ENCODE assay signal across 9 mouse cellular contexts in the genomic region with DNA sequence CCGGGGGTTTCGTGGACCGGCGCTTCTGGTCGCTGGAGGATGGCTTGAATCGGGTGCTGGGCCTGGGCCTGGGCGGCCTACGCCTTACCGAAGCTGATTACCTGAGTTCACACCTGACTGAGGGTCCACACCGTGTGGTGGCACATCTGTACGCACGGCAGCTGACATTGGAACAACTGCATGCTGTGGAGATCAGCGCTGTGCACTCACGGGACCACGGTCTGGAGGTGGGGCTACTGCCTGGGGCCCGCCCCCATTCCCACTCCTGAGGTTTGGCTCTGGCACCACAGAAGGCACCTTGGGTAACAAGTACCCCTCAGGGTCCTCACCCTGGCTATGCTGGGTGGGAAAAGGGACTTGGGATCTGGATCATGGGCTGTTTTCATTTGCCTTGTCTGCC. TPM values are rescaled to one million over a fixed set of nuclear protein-coding genes. Genes with fewer than 3 reads are reported as not detected.
DNase-seq lines count a peak whose midpoint lies in the region; ATAC-seq and TF ChIP-seq lines count a peak whose summit lies in the region.
"Had no signal": no experiment of that assay in that cellular context is flagged by ENCODE, and none has a peak within 500 bp of the region (broad histone marks: within the 10 kb centered on the region; RNA-seq: fewer than 3 reads in every experiment).

No protein-coding gene starts in this region.

- peak overlapping the region; percentile 72 for H3K4me3 ChIP-seq in heart, embryonic 11.5 days (ENCODE audit: low read depth, low read length)
- peak overlapping the region; percentile 80 to 82 for H3K4me3 ChIP-seq in MEL (ENCODE audit: control insufficient read depth in 1 of 2, insufficient read depth in 1 of 2, low read depth in 2 of 2, low read length in 2 of 2)
- H3K4me3 ChIP-seq in embryonic fibroblast, embryonic 13.5 days (ENCODE audit: insufficient read depth, low read length), result peak overlapping the region; percentile 71
- peak overlapping the region; percentile 84 for H3K4me3 ChIP-seq in hindbrain, embryonic 14.5 days (replicated peaks; ENCODE audit: low read length)
- H3K4me3 ChIP-seq in limb, embryonic 14.5 days (replicated peaks; ENCODE audit: low read length), result peak overlapping the region; percentile 82
- peak overlapping the region; percentile 84 for H3K4me3 ChIP-seq in midbrain, embryonic 13.5 days (replicated peaks)

- peaks cover 7% of the 10 kb centered on the region for H3K4me1 ChIP-seq in heart, embryonic 11.5 days (ENCODE audit: control insufficient read depth, insufficient read depth, low read length)
- 0 out of 4 replicates have a peak, but pooled peaks cover 0 to 5% of the 10 kb centered on the region in 2 experiments for H3K4me1 ChIP-seq in MEL (ENCODE audit: control insufficient read depth in 1 of 2, insufficient read depth in 2 of 2, low read length in 2 of 2)
- H3K4me1 ChIP-seq in embryonic fibroblast, embryonic 13.5 days (ENCODE audit: control insufficient read depth, insufficient read depth, low read length), result no peaks in the 10 kb centered on the region
- H3K4me1 ChIP-seq in hindbrain, embryonic 14.5 days (replicated peaks; ENCODE audit: control insufficient read depth, insufficient read depth, low read length), result peaks cover 16% of the 10 kb centered on the region
- H3K4me1 ChIP-seq in limb, embryonic 14.5 days (ENCODE audit: control insufficient read depth, insufficient read depth, low read length), result 0 out of 2 replicates have a peak, but pooled peaks cover 5% of the 10 kb centered on the region
- H3K4me1 ChIP-seq in midbrain, embryonic 13.5 days (replicated peaks), result peaks cover 19% of the 10 kb centered on the region

- peak overlapping the region; percentile 83 for H3K4me2 ChIP-seq in heart, embryonic 11.5 days
- peak overlapping the region; percentile 97 for H3K4me2 ChIP-seq in hindbrain, embryonic 14.5 days (replicated peaks)
- H3K4me2 ChIP-seq in limb, embryonic 14.5 days (replicated peaks; ENCODE audit: low read depth, low read length, severe bottlenecking), result peak overlapping the region; percentile 75
- peak overlapping the region; percentile 98 for H3K4me2 ChIP-seq in midbrain, embryonic 13.5 days (replicated peaks)

- WGBS in heart, embryonic 11.5 days (ENCODE audit: insufficient replicate concordance), result 1% methylated on average over 16 of the region's 16 CpGs
- under 1% methylated on average over 16 of the region's 16 CpGs for WGBS in hindbrain, embryonic 14.5 days
- WGBS in limb, embryonic 14.5 days, result 2% methylated on average over 14 of the region's 16 CpGs
- WGBS in midbrain, embryonic 13.5 days, result 2% methylated on average over 16 of the region's 16 CpGs

- no peak for DNase-seq in heart, postnatal 36 days
- DNase-seq in MEL (ENCODE audit: low read depth, low spot score), result peak; percentile 51
- DNase-seq in hindbrain, embryonic 14.5 days (ENCODE audit: low spot score), result peak; percentile 57
- no peak for DNase-seq in limb, embryonic 14.5 days (ENCODE audit: low spot score)
- no peak for DNase-seq in urinary bladder, adult 2 months (ENCODE audit: low spot score)

- no peak for TF ChIP-seq EP300 in MEL (IDR thresholded peaks at IDR 0.05; ENCODE audit: low read depth in 1 of 2, low read length in 2 of 2)

- TF ChIP-seq CTCF in MEL (IDR thresholded peaks at IDR 0.05 in 2 of 3, conservative IDR thresholded peaks at IDR 0.05 in 1 of 3; ENCODE audit: control insufficient read depth in 1 of 3, insufficient read depth in 1 of 3, low read depth in 2 of 3, low read length in 3 of 3, poor library complexity in 1 of 3, severe bottlenecking in 1 of 3), result no peak
- TF ChIP-seq CTCF in embryonic fibroblast, embryonic 13.5 days (IDR thresholded peaks at IDR 0.05; ENCODE audit: borderline replicate concordance, insufficient read depth, low read length), result no peak

- peak overlapping the region; percentile 82 for H3K9ac ChIP-seq in heart, embryonic 11.5 days (ENCODE audit: low read depth, low read length)
- H3K9ac ChIP-seq in MEL (ENCODE audit: control insufficient read depth, low read depth, low read length, poor library complexity, severe bottlenecking), result peak overlapping the region; percentile 81
- H3K9ac ChIP-seq in hindbrain, embryonic 14.5 days, result peak overlapping the region; percentile 96
- H3K9ac ChIP-seq in limb, embryonic 14.5 days (ENCODE audit: low read depth, low read length, severe bottlenecking), result peak overlapping the region; percentile 85
- H3K9ac ChIP-seq in midbrain, embryonic 13.5 days (replicated peaks), result peak overlapping the region; percentile 96

- H3K9me3 ChIP-seq in heart, embryonic 11.5 days (replicated peaks; ENCODE audit: control insufficient read depth, low read length), result no peaks in the 10 kb centered on the region
- H3K9me3 ChIP-seq in MEL (replicated peaks; ENCODE audit: insufficient read depth, low read length), result no peaks in the 10 kb centered on the region
- H3K9me3 ChIP-seq in hindbrain, embryonic 14.5 days (ENCODE audit: control insufficient read depth, low read length), result no peaks in the 10 kb centered on the region
- H3K9me3 ChIP-seq in limb, embryonic 14.5 days (ENCODE audit: control insufficient read depth, low read length), result no peaks in the 10 kb centered on the region
- H3K9me3 ChIP-seq in midbrain, embryonic 13.5 days, result no peaks in the 10 kb centered on the region

- intact Hi-C loops in heart, postnatal 36 days (cut with DNase I), result no loop called here

- H3K79me2 ChIP-seq in MEL (ENCODE audit: control insufficient read depth, insufficient read depth, low read length, poor library complexity), result peaks cover 4% of the 10 kb centered on the region

- TF ChIP-seq POLR2A in MEL (IDR thresholded peaks at IDR 0.05; ENCODE audit: control insufficient read depth in 1 of 2, insufficient read depth in 1 of 2, low read depth in 1 of 2, low read length in 2 of 2, poor library complexity in 1 of 2), result 0 out of 4 replicates have a peak, but pooled peaks of 1 of the 2 experiments have one; percentile 0
- peak; percentile 81 for TF ChIP-seq POLR2A in embryonic fibroblast, embryonic 13.5 days (IDR thresholded peaks at IDR 0.05; ENCODE audit: low read depth, low read length)
- no peak for TF ChIP-seq POLR2A in limb, embryonic 14.5 days (IDR thresholded peaks at IDR 0.05; ENCODE audit: borderline replicate concordance, extremely low read depth, insufficient read depth, insufficient read length)

- peaks cover 26% of the 10 kb centered on the region for H3K36me3 ChIP-seq in heart, embryonic 11.5 days (ENCODE audit: control insufficient read depth, insufficient read depth, low read length)
- no peaks in the 10 kb centered on the region for H3K36me3 ChIP-seq in MEL (ENCODE audit: control insufficient read depth in 1 of 2, insufficient read depth in 2 of 2, low read length in 2 of 2)
- H3K36me3 ChIP-seq in hindbrain, embryonic 14.5 days (replicated peaks; ENCODE audit: control insufficient read depth, insufficient read depth), result peaks cover 82% of the 10 kb centered on the region
- H3K36me3 ChIP-seq in limb, embryonic 14.5 days (ENCODE audit: control insufficient read depth, insufficient read depth, low read length), result peaks cover 74% of the 10 kb centered on the region
- peaks cover 75% of the 10 kb centered on the region for H3K36me3 ChIP-seq in midbrain, embryonic 13.5 days

- no peaks in the 10 kb centered on the region for H3K27me3 ChIP-seq in heart, embryonic 11.5 days (ENCODE audit: control insufficient read depth, insufficient read depth, low read length)
- no peaks in the 10 kb centered on the region for H3K27me3 ChIP-seq in MEL (ENCODE audit: control insufficient read depth in 1 of 2, insufficient read depth in 2 of 2, low read length in 2 of 2)
- no peaks in the 10 kb centered on the region for H3K27me3 ChIP-seq in hindbrain, embryonic 14.5 days (ENCODE audit: control insufficient read depth, insufficient read depth, low read length)
- no peaks in the 10 kb centered on the region for H3K27me3 ChIP-seq in limb, embryonic 14.5 days (ENCODE audit: control insufficient read depth, insufficient read depth, low read length)
- no peaks in the 10 kb centered on the region for H3K27me3 ChIP-seq in midbrain, embryonic 13.5 days

- peak; percentile 64 for ATAC-seq in heart, embryonic 11.5 days (replicated peaks; ENCODE audit: insufficient number of reproducible peaks, low FRiP score, low TSS enrichment)
- peak; percentile 57 for ATAC-seq in hindbrain, embryonic 14.5 days (ENCODE audit: low FRiP score)
- ATAC-seq in limb, embryonic 14.5 days (ENCODE audit: low FRiP score, low read depth), result peak; percentile 23
- ATAC-seq in midbrain, embryonic 13.5 days, result peak; percentile 57

- H3K27ac ChIP-seq in heart, embryonic 11.5 days (ENCODE audit: low read depth, low read length), result peak overlapping the region; percentile 64
- H3K27ac ChIP-seq in MEL (ENCODE audit: control insufficient read depth, low read depth, low read length), result peak overlapping the region; percentile 18
- H3K27ac ChIP-seq in embryonic fibroblast, embryonic 13.5 days (ENCODE audit: insufficient read depth, low read length), result no peak overlapping the region
- H3K27ac ChIP-seq in hindbrain, embryonic 14.5 days, result peak overlapping the region; percentile 88
- peak overlapping the region; percentile 72 for H3K27ac ChIP-seq in limb, embryonic 14.5 days (replicated peaks; ENCODE audit: low read depth, low read length)
- H3K27ac ChIP-seq in midbrain, embryonic 13.5 days, result peak overlapping the region; percentile 88

- no peak for TF ChIP-seq RAD21 in MEL (IDR thresholded peaks at IDR 0.05; ENCODE audit: low read depth, low read length)

RNA-seq across cellular contexts. Expression of gene Nudt16l1, which starts 0.9 kb away (rescaled TPM):
- polyA plus RNA-seq in heart, embryonic 11.5 days (2014; fragmentation: Nextera tagmentation; extraction: Ambion mirVana), result 102 and 106 TPM in 2 replicates
- 10 to 100 TPM; 20.5 to 21.3 TPM for total RNA-seq in heart, postnatal 36 days (2021)
- total RNA-seq in MEL (2012; rRNA removed), result 34.2 and 41.1 TPM in 2 replicates
- 10 to 100 TPM in 1 of 2 experiments, not detected in 1; 69.3 TPM for polyA plus RNA-seq in MEL (2012; ENCODE audit: insufficient read depth in 1 of 2, insufficient read length in 2 of 2, low read depth in 1 of 2, low replicate concordance in 2 of 2, missing spikeins in 1 of 2)
- polyA plus RNA-seq in embryonic fibroblast, embryonic 13.5 days (2011; ENCODE audit: insufficient read length, low read depth, missing spikeins), result 20.2 and 27.5 TPM in 2 replicates
- polyA plus RNA-seq in hindbrain, embryonic 14.5 days (2014; fragmentation: Nextera tagmentation; extraction: Ambion mirVana), result 122 and 133 TPM in 2 replicates
- 127 and 140 TPM in 2 replicates for polyA plus RNA-seq in limb, embryonic 14.5 days (2012; rRNA removed)
- 172 and 178 TPM in 2 replicates for polyA plus RNA-seq in limb, embryonic 14.5 days (2014; fragmentation: Nextera tagmentation; extraction: Ambion mirVana)
- polyA plus RNA-seq in midbrain, embryonic 13.5 days (2015; fragmentation: Nextera tagmentation; extraction: Ambion mirVana), result 130 and 131 TPM in 2 replicates
- polyA plus RNA-seq in urinary bladder, adult 2 months (2012; rRNA removed), result 59.9 and 64.6 TPM in 2 replicates

RNA-seq across cellular contexts. Expression of gene Anks3, which starts 24.6 kb away (rescaled TPM):
- 28.7 and 31.8 TPM in 2 replicates for polyA plus RNA-seq in heart, embryonic 11.5 days (2014; fragmentation: Nextera tagmentation; extraction: Ambion mirVana)
- total RNA-seq in heart, postnatal 36 days (2021), result 10 to 100 TPM; 12.4 to 12.9 TPM
- 19.9 and 27.1 TPM in 2 replicates for total RNA-seq in MEL (2012; rRNA removed)
- 10 to 100 TPM in 1 of 2 experiments, not detected in 1; 33.9 TPM for polyA plus RNA-seq in MEL (2012; ENCODE audit: insufficient read depth in 1 of 2, insufficient read length in 2 of 2, low read depth in 1 of 2, low replicate concordance in 2 of 2, missing spikeins in 1 of 2)
- 32.3 and 41.4 TPM in 2 replicates for polyA plus RNA-seq in embryonic fibroblast, embryonic 13.5 days (2011; ENCODE audit: insufficient read length, low read depth, missing spikeins)
- polyA plus RNA-seq in hindbrain, embryonic 14.5 days (2014; fragmentation: Nextera tagmentation; extraction: Ambion mirVana), result 55.9 and 58.5 TPM in 2 replicates
- 106 and 108 TPM in 2 replicates for polyA plus RNA-seq in limb, embryonic 14.5 days (2012; rRNA removed)
- 59.3 and 67.9 TPM in 2 replicates for polyA plus RNA-seq in limb, embryonic 14.5 days (2014; fragmentation: Nextera tagmentation; extraction: Ambion mirVana)
- polyA plus RNA-seq in midbrain, embryonic 13.5 days (2015; fragmentation: Nextera tagmentation; extraction: Ambion mirVana), result 79.1 and 85.4 TPM in 2 replicates
- 56.9 and 77.5 TPM in 2 replicates for polyA plus RNA-seq in urinary bladder, adult 2 months (2012; rRNA removed)

RNA-seq across cellular contexts. Expression of gene Mgrn1, which starts 53.4 kb away (rescaled TPM):
- 96.8 and 112 TPM in 2 replicates for polyA plus RNA-seq in heart, embryonic 11.5 days (2014; fragmentation: Nextera tagmentation; extraction: Ambion mirVana)
- total RNA-seq in heart, postnatal 36 days (2021), result 100 to 1,000 TPM; 154 to 155 TPM
- 8.4 and 9.8 TPM in 2 replicates for total RNA-seq in MEL (2012; rRNA removed)
- polyA plus RNA-seq in MEL (2012; ENCODE audit: insufficient read depth in 1 of 2, insufficient read length in 2 of 2, low read depth in 1 of 2, low replicate concordance in 2 of 2, missing spikeins in 1 of 2), result 10 to 100 TPM in 1 of 2 experiments, not detected in 1; 25.0 TPM
- 65.0 and 66.9 TPM in 2 replicates for polyA plus RNA-seq in embryonic fibroblast, embryonic 13.5 days (2011; ENCODE audit: insufficient read length, low read depth, missing spikeins)
- 119 and 122 TPM in 2 replicates for polyA plus RNA-seq in hindbrain, embryonic 14.5 days (2014; fragmentation: Nextera tagmentation; extraction: Ambion mirVana)
- 101 and 132 TPM in 2 replicates for polyA plus RNA-seq in limb, embryonic 14.5 days (2012; rRNA removed)
- polyA plus RNA-seq in limb, embryonic 14.5 days (2014; fragmentation: Nextera tagmentation; extraction: Ambion mirVana), result 87.7 and 92.7 TPM in 2 replicates
- 100 and 101 TPM in 2 replicates for polyA plus RNA-seq in midbrain, embryonic 13.5 days (2015; fragmentation: Nextera tagmentation; extraction: Ambion mirVana)
- polyA plus RNA-seq in urinary bladder, adult 2 months (2012; rRNA removed), result 84.0 and 91.8 TPM in 2 replicates

RNA-seq across cellular contexts. Expression of gene Sept12, which starts 58.2 kb away (rescaled TPM):
- not detected in 2 replicates for polyA plus RNA-seq in heart, embryonic 11.5 days (2014; fragmentation: Nextera tagmentation; extraction: Ambion mirVana)
- total RNA-seq in heart, postnatal 36 days (2021), result not detected
- not detected in 2 replicates for total RNA-seq in MEL (2012; rRNA removed)
- under 1 TPM in 1 of 2 experiments, not detected in 1; 0.07 TPM for polyA plus RNA-seq in MEL (2012; ENCODE audit: insufficient read depth in 1 of 2, insufficient read length in 2 of 2, low read depth in 1 of 2, low replicate concordance in 2 of 2, missing spikeins in 1 of 2)
- not detected in 2 replicates for polyA plus RNA-seq in embryonic fibroblast, embryonic 13.5 days (2011; ENCODE audit: insufficient read length, low read depth, missing spikeins)
- not detected in 2 replicates for polyA plus RNA-seq in hindbrain, embryonic 14.5 days (2014; fragmentation: Nextera tagmentation; extraction: Ambion mirVana)
- 0.04 and 0.05 TPM in 2 replicates for polyA plus RNA-seq in limb, embryonic 14.5 days (2012; rRNA removed)
- not detected in 2 replicates for polyA plus RNA-seq in limb, embryonic 14.5 days (2014; fragmentation: Nextera tagmentation; extraction: Ambion mirVana)
- polyA plus RNA-seq in midbrain, embryonic 13.5 days (2015; fragmentation: Nextera tagmentation; extraction: Ambion mirVana), result not detected in 2 replicates
- polyA plus RNA-seq in urinary bladder, adult 2 months (2012; rRNA removed), result 0.19 and 0.21 TPM in 2 replicates
- total RNA-seq: left cerebral cortex, postnatal 25 days had no signal

RNA-seq across cellular contexts. Expression of gene Ubald1, which starts 59.3 kb away (rescaled TPM):
- polyA plus RNA-seq in heart, embryonic 11.5 days (2014; fragmentation: Nextera tagmentation; extraction: Ambion mirVana), result 27.4 and 28.8 TPM in 2 replicates
- 10 to 100 TPM; 20.0 to 21.6 TPM for total RNA-seq in heart, postnatal 36 days (2021)
- 2.8 and 4.3 TPM in 2 replicates for total RNA-seq in MEL (2012; rRNA removed)
- 10 to 100 TPM in 1 of 2 experiments, not detected in 1; 25.6 TPM for polyA plus RNA-seq in MEL (2012; ENCODE audit: insufficient read depth in 1 of 2, insufficient read length in 2 of 2, low read depth in 1 of 2, low replicate concordance in 2 of 2, missing spikeins in 1 of 2)
- 31.3 and 38.2 TPM in 2 replicates for polyA plus RNA-seq in embryonic fibroblast, embryonic 13.5 days (2011; ENCODE audit: insufficient read length, low read depth, missing spikeins)
- 54.0 and 54.4 TPM in 2 replicates for polyA plus RNA-seq in hindbrain, embryonic 14.5 days (2014; fragmentation: Nextera tagmentation; extraction: Ambion mirVana)
- 32.5 and 42.3 TPM in 2 replicates for polyA plus RNA-seq in limb, embryonic 14.5 days (2012; rRNA removed)
- polyA plus RNA-seq in limb, embryonic 14.5 days (2014; fragmentation: Nextera tagmentation; extraction: Ambion mirVana), result 42.0 and 44.3 TPM in 2 replicates
- polyA plus RNA-seq in midbrain, embryonic 13.5 days (2015; fragmentation: Nextera tagmentation; extraction: Ambion mirVana), result 45.8 and 46.2 TPM in 2 replicates
- polyA plus RNA-seq in urinary bladder, adult 2 months (2012; rRNA removed), result 21.5 and 41.1 TPM in 2 replicates

Comparison
In these comparisons a context has a peak if more than half of its experiments do, and no peak if none do; other contexts are left out.
1. DNase-seq: peak in MEL (single experiment) and hindbrain, embryonic 14.5 days (single experiment); none in heart, postnatal 36 days (0 of 2), limb, embryonic 14.5 days (single experiment) and urinary bladder, adult 2 months (single experiment).
2. Peak in every context shown above with its lines, with median percentiles within 50 percentile points of each other: ATAC-seq, H3K4me2 ChIP-seq, H3K4me3 ChIP-seq and H3K9ac ChIP-seq.